In genomic region chr9:61573634-61574359, GRCm38 (mm10) we compare ENCODE assay signal across 9 mouse cellular contexts.
DNase-seq lines count a peak whose midpoint lies in the region; ATAC-seq and TF ChIP-seq lines count a peak whose summit lies in the region.
"Had no signal": no experiment of that assay in that cellular context is flagged by ENCODE, and none has a peak within 500 bp of the region (broad histone marks: within the 10 kb centered on the region; RNA-seq: fewer than 3 reads in every experiment).

No protein-coding gene starts in this region.

- H3K9ac ChIP-seq in intestine, embryonic 15.5 days, result no peak overlapping the region
- no peak overlapping the region for H3K9ac ChIP-seq in intestine, postnatal 0 days (ENCODE audit: low read depth, low read length)
- H3K9ac ChIP-seq in forebrain, embryonic 13.5 days, result peak overlapping the region; percentile 45; the same call in 1 of the 2 replicates
- 0 out of 2 replicates have a peak overlapping the region, but pooled peaks have one; percentile 26 for H3K9ac ChIP-seq in neural tube, embryonic 12.5 days

- H3K36me3 ChIP-seq in intestine, embryonic 15.5 days, result no peaks in the 10 kb centered on the region
- H3K36me3 ChIP-seq in intestine, postnatal 0 days (ENCODE audit: control insufficient read depth, insufficient read depth), result no peaks in the 10 kb centered on the region
- H3K36me3 ChIP-seq in forebrain, embryonic 13.5 days (ENCODE audit: poor library complexity, severe bottlenecking), result no peaks in the 10 kb centered on the region
- H3K36me3 ChIP-seq in neural tube, embryonic 12.5 days, result no peaks in the 10 kb centered on the region

- no peak overlapping the region for H3K4me2 ChIP-seq in intestine, embryonic 15.5 days (replicated peaks)
- no peak overlapping the region for H3K4me2 ChIP-seq in intestine, postnatal 0 days (replicated peaks; ENCODE audit: low read depth)
- peak overlapping the region; percentile 34 for H3K4me2 ChIP-seq in forebrain, embryonic 13.5 days
- peak overlapping the region; percentile 33 for H3K4me2 ChIP-seq in neural tube, embryonic 12.5 days (replicated peaks)

- no peak for TF ChIP-seq CTCF in intestine, postnatal 0 days (IDR thresholded peaks at IDR 0.05; ENCODE audit: low read depth)

- no peak overlapping the region for H3K27ac ChIP-seq in intestine, embryonic 15.5 days
- no peak overlapping the region for H3K27ac ChIP-seq in intestine, postnatal 0 days (ENCODE audit: low read depth, low read length)
- peak overlapping the region; percentile 89 for H3K27ac ChIP-seq in forebrain, embryonic 13.5 days
- peak overlapping the region; percentile 70 for H3K27ac ChIP-seq in neural tube, embryonic 12.5 days

- no peak overlapping the region for H3K4me3 ChIP-seq in intestine, embryonic 15.5 days (replicated peaks)
- no peak overlapping the region for H3K4me3 ChIP-seq in intestine, postnatal 0 days (ENCODE audit: low read depth, low read length)
- H3K4me3 ChIP-seq in forebrain, embryonic 13.5 days, result no peak overlapping the region
- no peak overlapping the region for H3K4me3 ChIP-seq in neural tube, embryonic 12.5 days
- H3K4me3 ChIP-seq: erythroblast, embryonic 14.5 days had no signal

- 47% methylated on average over 21 of the region's 21 CpGs for WGBS in intestine, embryonic 15.5 days
- 55% methylated on average over 21 of the region's 21 CpGs for WGBS in intestine, postnatal 0 days
- 6% methylated on average over 21 of the region's 21 CpGs for WGBS in forebrain, embryonic 13.5 days
- WGBS in neural tube, embryonic 12.5 days, result 29% methylated on average over 21 of the region's 21 CpGs

- peak; percentile 89 for DNase-seq in layer of hippocampus, adult 9-11 months
- DNase-seq in c-Kit-positive CD71-positive TER-119-positive erythroid progenitor cells, embryonic 14.5 days (ENCODE audit: low spot score), result no peak
- DNase-seq in urinary bladder, postnatal 36 days (ENCODE audit: low spot score in 2 of 2), result no peak

- H3K9me3 ChIP-seq in intestine, embryonic 15.5 days, result no peaks in the 10 kb centered on the region
- no peaks in the 10 kb centered on the region for H3K9me3 ChIP-seq in intestine, postnatal 0 days (ENCODE audit: control insufficient read depth)
- H3K9me3 ChIP-seq in forebrain, embryonic 13.5 days (replicated peaks), result no peaks in the 10 kb centered on the region; the same call in 1 of the 2 replicates
- peaks cover 7% of the 10 kb centered on the region; the same call in 1 of the 2 replicates for H3K9me3 ChIP-seq in neural tube, embryonic 12.5 days

- ATAC-seq in intestine, embryonic 15.5 days, result peak; percentile 17; the same call in 1 of the 2 replicates
- ATAC-seq in intestine, postnatal 0 days, result no peak
- ATAC-seq in forebrain, embryonic 13.5 days, result peak; percentile 92
- ATAC-seq in neural tube, embryonic 12.5 days (ENCODE audit: low FRiP score, low read depth), result peak; percentile 71; the same call in 1 of the 2 replicates
- ATAC-seq in monocyte, adult 5-6 weeks (replicated peaks; ENCODE audit: insufficient number of reproducible peaks, low FRiP score, low TSS enrichment, poor library complexity, severe bottlenecking), result no peak

- H3K27me3 ChIP-seq in intestine, embryonic 15.5 days (replicated peaks), result no peaks in the 10 kb centered on the region
- no peaks in the 10 kb centered on the region for H3K27me3 ChIP-seq in intestine, postnatal 0 days (replicated peaks; ENCODE audit: control insufficient read depth, insufficient read depth, low read length)
- peaks cover 5% of the 10 kb centered on the region; the same call in 1 of the 2 replicates for H3K27me3 ChIP-seq in forebrain, embryonic 13.5 days
- no peaks in the 10 kb centered on the region for H3K27me3 ChIP-seq in neural tube, embryonic 12.5 days (replicated peaks)

- peaks cover 16% of the 10 kb centered on the region for H3K4me1 ChIP-seq in intestine, embryonic 15.5 days (replicated peaks)
- H3K4me1 ChIP-seq in intestine, postnatal 0 days (replicated peaks; ENCODE audit: control insufficient read depth, insufficient read depth, low read length), result 0 out of 2 replicates have a peak, but pooled peaks cover 3% of the 10 kb centered on the region
- H3K4me1 ChIP-seq in forebrain, embryonic 13.5 days, result peaks cover 27% of the 10 kb centered on the region
- H3K4me1 ChIP-seq in neural tube, embryonic 12.5 days, result peaks cover 19% of the 10 kb centered on the region

Comparison
In these comparisons a context has a peak if more than half of its experiments do, and no peak if none do; other contexts are left out.
1. ATAC-seq: peak in intestine, embryonic 15.5 days (single experiment), forebrain, embryonic 13.5 days (single experiment) and neural tube, embryonic 12.5 days (single experiment); none in intestine, postnatal 0 days (single experiment) and monocyte, adult 5-6 weeks (single experiment).
2. H3K27ac ChIP-seq: peak in forebrain, embryonic 13.5 days (single experiment) and neural tube, embryonic 12.5 days (single experiment); none in intestine, embryonic 15.5 days (single experiment) and intestine, postnatal 0 days (single experiment).
3. H3K4me2 ChIP-seq: peak in forebrain, embryonic 13.5 days (single experiment) and neural tube, embryonic 12.5 days (single experiment); none in intestine, embryonic 15.5 days (single experiment) and intestine, postnatal 0 days (single experiment).
4. H3K9ac ChIP-seq: peak in forebrain, embryonic 13.5 days (single experiment) and neural tube, embryonic 12.5 days (single experiment); none in intestine, embryonic 15.5 days (single experiment) and intestine, postnatal 0 days (single experiment).